Mouse (Mus musculus): ENCODE results near the gene Unc5b.
A peak's percentile ranks its signal among the peaks of the same experiment; 100 is the strongest.
"Not testable (repeated sequence)": the region's sequence is repeated elsewhere in the genome, so short reads cannot be mapped to it uniquely, and the experiment has no call there.

Gene Unc5b

GRCm38 (mm10) chr10:60831379-60831778, at the start of gene Unc5b:
TSS of gene Unc5b (minus strand) at chr10:60831581.
- no peak for DNase-seq (ENCODE audit: low read depth, low spot score)

- DNase-seq (ENCODE audit: low read depth, low spot score) = no peak
Observed at GRCm38 (mm10) chr10:60879817-60880216, 48.4 kb upstream of the Unc5b start.

GRCm38 (mm10) chr10:60877075-60877474, 45.7 kb upstream of the Unc5b start:
- DNase-seq (ENCODE audit: low read depth, low spot score) = no peak

GRCm38 (mm10) chr10:60875011-60875410, 43.6 kb upstream of the Unc5b start:
- DNase-seq (ENCODE audit: low read depth, low spot score) = no peak

DNA sequence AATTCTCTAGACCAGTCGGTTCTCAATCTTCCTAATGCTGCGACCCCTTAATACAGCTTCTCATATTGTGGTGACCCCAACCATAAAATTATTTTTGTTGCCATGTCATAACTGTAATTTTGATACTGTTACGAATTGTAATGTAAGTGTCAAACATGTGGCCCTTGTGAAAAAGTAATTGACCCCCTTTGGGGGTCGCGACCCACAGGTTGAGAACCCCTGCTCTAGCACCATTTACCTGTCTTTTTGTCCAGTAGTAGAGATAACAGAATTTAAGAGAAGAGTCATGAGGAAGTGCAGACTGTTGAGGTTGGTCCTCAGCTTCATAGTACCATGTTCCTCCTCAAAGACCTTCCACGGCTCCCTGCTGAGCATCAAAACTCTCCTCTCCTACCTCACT, 31.9 kb upstream of the Unc5b start:
- no peak for DNase-seq (ENCODE audit: low read depth, low spot score)

GRCm38 (mm10) chr10:60862477-60863293, 31.3 kb upstream of the Unc5b start:
- DNase-seq (ENCODE audit: low read depth, low spot score) = peak; percentile 27

DNA sequence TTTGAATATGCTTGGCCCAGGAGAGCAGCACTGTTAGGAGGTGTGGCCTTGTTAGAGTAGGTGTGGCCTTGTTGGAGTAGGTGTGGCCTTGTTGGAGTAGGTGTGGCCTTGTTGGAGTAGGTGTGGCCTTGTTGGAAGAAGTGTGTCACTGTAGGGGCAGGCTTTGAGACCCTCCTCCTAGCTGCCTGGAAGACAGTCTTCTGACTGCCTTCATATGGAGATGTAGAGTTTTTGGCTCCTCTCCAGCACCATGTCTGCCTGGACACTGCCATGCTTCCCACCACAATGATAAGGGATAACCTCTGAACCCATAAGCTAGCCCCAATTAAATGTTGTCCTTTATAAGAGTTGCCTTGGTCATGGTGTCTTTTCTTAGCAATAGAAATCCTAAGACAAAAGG, 13.9 kb upstream of the Unc5b start:
- DNase-seq (ENCODE audit: low read depth, low spot score) = not testable (repeated sequence)

- no peak for DNase-seq (ENCODE audit: low read depth, low spot score)
Observed at GRCm38 (mm10) chr10:60838816-60839215, 7.4 kb upstream of the Unc5b start.

DNA sequence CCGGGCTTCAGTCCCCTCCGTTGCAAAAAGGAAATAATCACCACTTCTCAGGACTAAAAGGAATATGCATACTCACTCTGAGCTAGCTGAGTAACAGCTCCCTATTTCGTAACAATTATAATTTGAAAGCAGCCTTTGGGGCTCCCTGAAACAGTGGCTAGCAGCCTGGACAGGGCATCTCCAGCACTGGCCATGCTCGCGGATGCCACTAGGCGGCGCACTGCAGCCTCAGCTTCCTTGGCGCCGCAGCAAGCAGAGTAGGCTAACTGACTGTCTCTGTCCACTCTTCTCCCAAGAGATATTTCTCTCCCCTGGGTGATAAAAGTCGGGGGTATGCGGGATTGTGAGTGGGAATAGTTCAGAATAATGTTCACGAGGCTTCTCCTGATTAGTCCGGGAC, 3.6 kb upstream of the Unc5b start:
- DNase-seq (ENCODE audit: low read depth, low spot score) = peak; percentile 54

GRCm38 (mm10) chr10:60832664-60833173, 1.3 kb upstream of the Unc5b start:
- DNase-seq (ENCODE audit: low read depth, low spot score) = no peak

DNA sequence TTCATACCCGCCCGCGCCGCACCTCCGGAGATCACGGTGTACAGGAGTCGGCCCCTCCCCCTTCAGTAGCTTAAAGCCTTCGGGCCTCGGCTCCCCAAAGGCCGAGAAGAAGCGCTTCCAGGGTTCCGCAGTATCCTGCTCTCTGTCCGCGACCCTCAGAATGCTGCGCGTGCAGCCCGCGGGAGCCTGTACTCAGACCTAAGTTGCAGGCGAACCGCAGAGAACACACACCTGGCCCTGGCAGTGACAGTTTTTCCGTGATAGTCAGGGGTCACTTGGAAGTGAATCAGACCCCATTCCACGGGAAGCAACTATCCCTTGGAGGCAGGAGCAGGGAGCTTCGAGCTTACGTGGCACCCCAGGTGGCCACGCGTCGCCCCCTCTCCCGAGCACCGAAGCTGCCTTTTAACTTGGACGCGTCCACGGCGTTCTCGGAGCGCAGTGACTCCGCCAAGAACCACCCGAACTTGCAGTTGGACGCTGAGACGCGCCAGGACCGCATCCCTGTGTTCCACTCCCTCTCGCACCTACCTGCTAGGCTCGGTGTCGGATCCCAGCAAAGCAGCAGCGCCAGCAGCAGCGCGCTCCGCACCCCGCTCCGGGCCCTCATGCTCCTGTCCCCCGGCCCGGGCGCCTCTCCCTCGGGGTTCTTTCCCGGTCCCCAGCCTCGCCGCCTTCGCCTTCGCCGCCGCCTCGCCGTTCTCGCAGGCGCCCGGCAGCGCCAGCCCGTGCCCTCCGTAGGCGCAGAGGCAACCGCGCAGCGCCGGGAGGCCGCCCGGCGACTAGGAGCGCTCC, 628 bp downstream of the Unc5b start:
- DNase-seq (ENCODE audit: low read depth, low spot score) = no peak

DNA sequence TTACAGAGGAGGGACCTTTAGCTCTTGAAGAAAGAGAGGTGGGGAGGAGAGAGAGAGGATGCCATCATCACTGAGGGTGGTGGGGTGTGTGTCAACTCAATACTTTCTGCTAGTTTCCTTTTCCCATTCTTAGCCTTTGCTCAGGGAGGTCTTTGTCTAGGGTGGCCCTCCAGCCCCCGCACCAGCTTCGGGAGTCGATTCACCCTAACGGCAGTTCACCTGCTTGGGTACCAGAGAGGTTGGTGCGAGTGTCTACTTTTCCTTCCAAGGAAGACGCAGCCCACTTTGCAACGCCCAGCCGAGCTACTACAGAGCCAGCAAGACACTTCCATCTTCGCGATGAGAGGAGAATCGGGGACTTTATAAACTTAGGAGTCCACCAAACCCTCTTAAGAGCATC, 1.4 kb downstream of the Unc5b start:
- no peak for DNase-seq (ENCODE audit: low read depth, low spot score)

GRCm38 (mm10) chr10:60829071-60829470, 2.3 kb downstream of the Unc5b start:
- DNase-seq (ENCODE audit: low read depth, low spot score) = no peak

DNA sequence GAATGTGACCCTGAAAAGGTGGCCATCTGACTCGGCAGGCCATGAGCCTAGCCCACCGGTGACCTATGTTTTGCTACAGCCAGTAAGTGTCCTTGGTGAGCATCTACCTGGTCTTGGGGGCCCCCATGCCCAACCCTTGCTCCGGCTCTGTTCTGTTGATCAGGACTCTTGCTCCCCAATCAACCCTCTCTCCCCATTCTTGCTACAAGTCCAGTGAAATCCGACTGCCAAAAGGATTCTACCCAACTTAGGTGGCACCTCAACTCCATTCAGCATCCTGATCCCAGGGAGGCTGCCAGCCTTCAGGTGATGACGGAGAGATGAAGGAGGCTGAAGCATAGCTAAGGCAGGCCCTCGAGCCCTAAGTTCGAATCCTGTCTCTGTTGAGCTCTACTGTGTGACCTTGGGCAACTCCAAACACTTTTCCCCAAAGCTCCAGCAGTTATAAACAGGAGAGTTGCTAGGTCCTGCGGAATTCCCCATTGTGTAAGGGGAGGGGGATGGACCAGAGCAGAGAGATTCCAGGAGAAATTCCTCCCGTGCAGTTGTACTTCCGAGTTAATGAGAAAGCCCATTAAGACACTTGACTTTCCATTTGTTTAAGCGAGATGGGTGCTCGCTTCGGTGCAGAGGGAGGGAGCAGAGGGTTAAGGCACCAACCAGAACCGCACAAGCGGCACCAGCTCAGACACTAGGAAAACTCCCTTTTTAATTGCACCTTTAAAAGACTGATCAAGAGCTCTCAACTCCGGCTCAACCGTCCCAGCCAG, 3.3 kb downstream of the Unc5b start:
- no peak for DNase-seq (ENCODE audit: low read depth, low spot score)

GRCm38 (mm10) chr10:60827266-60827665, 4.1 kb downstream of the Unc5b start:
- no peak for DNase-seq (ENCODE audit: low read depth, low spot score)

GRCm38 (mm10) chr10:60826461-60827237, 4.7 kb downstream of the Unc5b start:
- DNase-seq (ENCODE audit: low read depth, low spot score) = no peak

GRCm38 (mm10) chr10:60825955-60826354, 5.4 kb downstream of the Unc5b start:
- DNase-seq (ENCODE audit: low read depth, low spot score) = no peak

DNA sequence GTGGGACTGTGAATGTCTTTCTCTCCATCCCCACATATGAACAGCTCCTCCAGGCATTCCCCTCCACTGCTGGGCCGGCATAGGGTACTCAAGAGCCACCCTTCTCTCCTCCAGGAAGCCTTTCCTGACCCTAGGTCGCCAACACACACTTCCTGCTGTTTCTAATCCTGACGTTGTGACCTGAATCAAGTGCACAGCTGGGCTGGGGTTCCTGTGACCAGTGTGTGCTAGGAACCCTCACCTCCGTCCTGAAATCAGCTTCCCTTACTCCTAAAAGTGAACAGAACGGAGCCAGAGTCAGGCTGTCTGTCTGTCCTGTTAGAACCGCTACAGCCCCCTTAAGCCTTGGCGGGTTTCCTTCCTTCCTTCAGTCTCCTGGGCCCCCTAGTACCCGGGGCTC, 7.6 kb downstream of the Unc5b start:
- DNase-seq (ENCODE audit: low read depth, low spot score) = no peak

DNA sequence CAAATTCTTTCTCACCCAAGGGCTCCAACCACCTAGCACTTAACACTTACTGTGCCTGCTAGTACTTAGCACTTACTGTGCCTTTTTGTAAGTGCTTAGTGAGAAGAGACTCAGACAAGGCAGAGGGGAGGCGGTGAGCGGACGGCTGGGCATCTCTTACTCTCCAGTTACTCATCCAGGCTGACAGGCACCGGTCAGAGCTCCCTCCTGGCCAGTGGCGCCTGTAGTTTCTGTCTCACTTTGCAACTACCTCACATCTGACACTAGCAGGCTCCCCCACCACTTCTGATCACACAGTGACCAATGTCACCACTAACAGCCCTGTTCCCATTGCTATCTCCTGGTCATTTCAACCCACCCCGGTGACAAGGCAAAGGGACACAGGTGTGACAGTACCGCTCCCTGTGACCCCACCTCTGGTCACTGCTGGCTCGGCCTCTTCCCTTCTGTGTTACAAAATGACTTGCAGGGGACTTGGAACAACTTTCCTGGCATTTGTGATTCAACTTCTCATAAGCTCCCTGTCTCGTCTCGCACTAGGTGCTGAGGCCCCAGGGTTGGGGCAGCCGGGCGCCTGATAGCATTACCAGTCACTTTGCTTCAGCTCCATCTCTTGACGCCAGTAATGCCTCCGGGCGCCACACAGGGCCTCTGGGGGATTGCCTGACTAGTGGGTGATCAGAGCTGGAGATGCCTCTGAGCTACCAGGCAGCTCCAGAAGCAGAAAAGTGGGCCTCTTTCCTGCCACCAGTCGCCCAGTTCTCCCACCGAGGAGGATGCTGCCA, 8.5 kb downstream of the Unc5b start:
- DNase-seq (ENCODE audit: low read depth, low spot score) = no peak

- no peak for DNase-seq (ENCODE audit: low read depth, low spot score)
Observed at GRCm38 (mm10) chr10:60821736-60822358, 9.5 kb downstream of the Unc5b start.
